Mouse (Mus musculus) heart, postnatal 0 days (tissue): ENCODE data around the gene Mcfd2. TPM values are rescaled to one million over a fixed set of nuclear protein-coding genes. Genes with fewer than 3 reads are reported as not detected.

ENCODE experiments used
- ATAC-seq: fragments of 200-750 bp; cut with Nextera tagmentation; 2 replicates; pipeline ENCODE4 v1.8.0; 2017; ENCODE audit warnings: low read depth, moderate number of reproducible peaks, moderate library complexity; ENCODE audit not compliant: insufficient read depth
- DNase-seq: peaks from one replicate; pipeline ENCODE4 v3.0.0-alpha.2; 2016; ENCODE audit warnings: low spot score
- H3K27ac ChIP-seq: fragments of 300-500 bp; sonication (generic); 2 replicates; pipeline ENCODE4 v1.5.1; 2014; ENCODE audit warnings: low read depth, mild to moderate bottlenecking
- H3K27me3 ChIP-seq: fragments of 300-500 bp; sonication (generic); 2 replicates; pipeline ENCODE4 v1.6.1; 2014; ENCODE audit warnings: low read length, mixed read lengths; ENCODE audit not compliant: control insufficient read depth, insufficient read depth
- H3K36me3 ChIP-seq: fragments of 300-500 bp; sonication (generic); replicated peaks from 2 replicates; pipeline ENCODE4 v1.6.1; 2014; ENCODE audit warnings: low read length, mixed read lengths; ENCODE audit not compliant: control insufficient read depth, insufficient read depth
- H3K4me1 ChIP-seq: fragments of 300-500 bp; sonication (generic); 2 replicates; pipeline ENCODE4 v1.6.1; 2014; ENCODE audit warnings: antibody characterized with exemption; ENCODE audit not compliant: control insufficient read depth, insufficient read depth
- H3K4me2 ChIP-seq: fragments of 300-500 bp; sonication (generic); 2 replicates; pipeline ENCODE4 v1.6.1; 2014; ENCODE audit warnings: low read depth, mild to moderate bottlenecking, low read length, moderate library complexity
- H3K4me3 ChIP-seq: fragments of 300-500 bp; sonication (generic); 2 replicates; pipeline ENCODE4 v1.5.1; 2014; ENCODE audit warnings: low read depth, low read length
- H3K9ac ChIP-seq: fragments of 300-500 bp; sonication (generic); replicated peaks from 2 replicates; pipeline ENCODE4 v1.6.1; 2014; ENCODE audit warnings: low read depth, low read length, mixed read lengths
- H3K9me3 ChIP-seq: fragments of 300-500 bp; sonication (generic); replicated peaks from 2 replicates; pipeline ENCODE4 v1.6.1; 2016; ENCODE audit warnings: low read length; ENCODE audit not compliant: control insufficient read depth
- CTCF ChIP-seq: IDR thresholded peaks from 2 replicates; pipeline ENCODE4 v1.5.1; 2016; ENCODE audit warnings: antibody characterized with exemption, control low read depth, low read depth
- EP300 ChIP-seq: IDR thresholded peaks from 2 replicates; pipeline ENCODE4 v1.6.1; 2016; ENCODE audit warnings: antibody characterized with exemption, low read depth
- WGBS: fragments of 180-500 bp; shearing (Covaris S2); extraction: QIAGEN DNeasy Blood & Tissue Kit; methylation state at CpG from one replicate; pipeline ENCODE4 v1.1.7; 2014; 5-methylcytosine and 5-hydroxymethylcytosine counted together
- polyA plus RNA-seq: library from polyadenylated mRNA; unstranded; fragments of >200 nt; fragmentation: Nextera tagmentation; extraction: Ambion mirVana; gene quantifications from 2 replicates; pipeline ENCODE4 v1.2.1, GENCODE M21; 2015
- total RNA-seq: library from RNA; depleted of rRNA; stranded (reverse); fragments of >200 nt; gene quantifications from 2 replicates; pipeline ENCODE4 v1.2.3, GENCODE M21; 2014; ENCODE audit warnings: low replicate concordance

Mcfd2 gene
- total and polyA plus RNA-seq, 2 experiments from 2014 or later, result 75.1 to 78.3 TPM

DNA sequence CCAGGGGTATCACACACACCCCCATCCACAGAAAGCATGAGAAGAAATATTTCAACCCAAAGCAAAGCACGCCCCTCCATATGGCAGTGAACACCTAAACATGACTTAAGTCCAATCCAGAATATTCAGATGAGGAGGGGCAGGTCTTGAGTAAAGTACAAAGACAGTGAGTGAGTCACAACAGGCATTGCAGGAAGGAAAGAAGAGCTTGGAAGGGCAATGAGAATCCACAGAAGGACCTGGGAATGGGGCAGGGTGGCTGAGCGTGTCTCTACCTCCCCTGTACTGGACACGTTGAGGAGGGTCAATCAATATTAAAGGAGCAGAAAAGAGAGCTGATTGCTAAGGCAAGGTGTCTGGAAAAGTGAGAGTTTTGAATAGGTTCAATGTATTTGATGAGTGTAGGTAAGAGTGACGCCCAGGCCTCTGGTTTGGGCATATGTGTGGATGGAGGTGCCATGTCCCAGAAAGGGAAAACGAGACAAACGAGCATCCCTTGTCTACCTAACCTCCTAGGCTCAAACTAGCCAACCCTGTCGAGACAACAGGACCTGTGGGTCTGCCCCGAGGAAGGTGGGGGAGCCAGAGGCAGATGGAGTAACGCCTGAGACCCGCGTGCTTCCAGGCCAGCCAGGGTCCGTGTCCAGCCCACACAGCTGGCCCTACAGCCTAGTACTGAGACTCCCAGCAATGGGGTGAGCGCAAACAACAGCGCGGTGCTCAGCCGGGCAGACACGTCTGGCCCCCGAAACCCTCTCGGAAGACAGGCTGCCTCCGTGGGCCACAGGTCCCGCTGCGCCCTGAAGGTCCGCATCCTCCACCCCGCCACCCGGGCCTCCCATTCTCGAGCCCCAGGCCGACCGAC is 576 bp downstream of the Mcfd2 start:
- TF ChIP-seq EP300 (no peak), CTCF (no peak)
- peaks cover 6% of the 10 kb centered on the region for H3K9me3 ChIP-seq
- 6% methylated on average over 26 of the region's 28 CpGs for WGBS
- H3K27ac ChIP-seq, result peak overlapping the region; percentile 66
- ATAC-seq, result peak; percentile 52
- peak overlapping the region; percentile 80 for H3K9ac ChIP-seq
- peaks cover 15% of the 10 kb centered on the region; the same call in 1 of the 2 replicates for H3K36me3 ChIP-seq
- peak overlapping the region; percentile 86 for H3K4me3 ChIP-seq
- H3K4me2 ChIP-seq, result peak overlapping the region; percentile 73
- DNase-seq, result no peak
- no peaks in the 10 kb centered on the region for H3K27me3 ChIP-seq
- peaks cover 12% of the 10 kb centered on the region for H3K4me1 ChIP-seq

DNA sequence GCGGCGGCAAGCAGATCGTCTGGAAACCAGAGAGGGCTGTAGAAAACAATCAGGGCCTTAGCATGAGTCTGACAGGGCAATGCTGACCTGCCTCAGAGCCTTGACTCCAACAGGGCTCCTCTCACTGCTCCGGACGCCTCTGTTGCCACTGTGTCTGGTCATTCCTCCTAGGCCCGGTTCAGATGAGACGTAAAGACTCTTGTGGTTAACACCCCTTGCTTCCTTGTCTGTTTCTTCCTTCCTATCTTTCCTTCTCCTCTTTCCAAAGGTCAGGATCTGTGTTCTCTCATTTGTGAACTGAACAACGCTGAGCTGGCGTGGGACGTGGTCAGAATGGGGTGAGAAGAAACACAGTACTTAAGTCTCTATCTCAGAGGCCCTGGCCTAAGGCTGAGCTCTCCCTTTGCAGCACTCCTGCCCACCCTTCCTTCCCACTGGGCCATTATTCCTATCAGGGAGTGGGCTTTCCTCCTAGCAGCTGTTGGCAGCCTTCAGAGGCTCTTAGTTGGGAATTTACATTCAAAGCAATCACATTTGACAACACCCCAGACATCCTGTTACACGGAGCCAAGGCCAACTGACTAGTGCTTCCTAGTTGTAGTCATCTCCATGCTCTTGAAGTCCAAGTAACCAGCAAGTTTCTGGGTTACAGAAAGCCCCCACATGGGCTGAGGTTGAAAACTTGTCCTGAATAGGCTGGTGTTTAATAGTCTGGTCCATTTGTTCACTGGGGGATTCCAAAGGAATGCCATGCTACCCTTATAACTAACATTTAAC is 1.5 kb downstream of the Mcfd2 start:
- H3K4me2 ChIP-seq, result peak overlapping the region; percentile 73
- H3K9me3 ChIP-seq, result peaks cover 6% of the 10 kb centered on the region
- peak overlapping the region; percentile 86 for H3K4me3 ChIP-seq
- 0 out of 2 replicates have a peak, but pooled peaks have one; percentile 5 for ATAC-seq
- 78% methylated on average over 11 of the region's 11 CpGs for whole genome bisulfite sequencing
- no peak for TF ChIP-seq CTCF
- TF ChIP-seq EP300, result no peak
- H3K4me1 ChIP-seq, result peaks cover 12% of the 10 kb centered on the region
- peak; percentile 33 for DNase-seq
- H3K36me3 ChIP-seq, result peaks cover 24% of the 10 kb centered on the region; the same call in 1 of the 2 replicates
- peak overlapping the region; percentile 64 for H3K27ac ChIP-seq
- no peaks in the 10 kb centered on the region for H3K27me3 ChIP-seq
- H3K9ac ChIP-seq, result no peak overlapping the region

DNA sequence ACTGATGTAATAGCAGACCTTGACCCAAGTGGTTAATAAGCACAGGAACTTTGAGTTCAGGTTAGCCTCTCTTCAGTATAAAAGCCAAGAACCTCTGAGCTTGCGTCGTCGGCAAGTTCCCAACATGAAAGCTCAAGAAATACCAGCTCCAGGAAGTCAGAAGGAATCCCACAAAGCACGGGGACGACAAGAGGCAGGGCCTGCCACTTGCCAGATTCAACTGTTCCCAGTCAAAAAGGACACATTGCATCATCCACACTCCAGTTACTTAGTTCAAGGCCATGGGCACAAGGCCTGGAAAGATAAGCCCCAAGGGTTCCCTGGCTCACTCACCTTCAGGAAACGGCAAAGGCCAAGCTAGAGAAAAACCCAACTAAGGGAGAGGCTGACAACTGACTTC is 2.3 kb downstream of the Mcfd2 start:
- 68% methylated on average over 6 of the region's 6 CpGs for WGBS
- TF ChIP-seq EP300 (no peak), CTCF (no peak)
- ATAC-seq (no peak), DNase-seq (no peak)
- Histone ChIP-seq H3K27me3 (no peaks in the 10 kb centered on the region), H3K9me3 (peaks cover 6% of the 10 kb centered on the region), H3K27ac (peak overlapping the region; percentile 64; the same call in 1 of the 2 replicates), H3K4me2 (no peak overlapping the region), H3K36me3 (peaks cover 27% of the 10 kb centered on the region; the same call in 1 of the 2 replicates), H3K4me3 (no peak overlapping the region), H3K4me1 (peaks cover 12% of the 10 kb centered on the region), H3K9ac (no peak overlapping the region)

DNA sequence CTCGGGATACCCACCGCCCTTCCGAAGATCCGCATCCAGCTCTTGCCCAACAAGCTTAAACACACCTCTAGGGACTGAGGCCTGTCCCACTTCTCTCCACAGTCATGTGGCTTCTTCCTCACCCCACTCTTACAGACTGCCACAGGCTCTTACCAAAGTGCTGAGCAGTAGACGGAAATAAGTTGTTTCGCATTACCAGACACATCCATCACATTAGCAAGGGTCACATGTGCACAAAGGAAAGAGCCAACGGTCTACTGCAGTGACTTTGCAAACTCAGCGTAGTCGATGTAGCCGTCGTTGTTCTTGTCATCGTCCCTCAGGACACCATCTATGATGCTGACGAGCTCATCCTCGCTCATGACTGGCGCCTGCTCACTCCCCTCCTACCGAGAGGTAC is 10.1 kb downstream of the Mcfd2 start:
- Histone ChIP-seq H3K4me2 (no peak overlapping the region), H3K36me3 (peaks cover 60% of the 10 kb centered on the region), H3K4me1 (no peaks in the 10 kb centered on the region), H3K9ac (no peak overlapping the region), H3K27me3 (no peaks in the 10 kb centered on the region), H3K9me3 (no peaks in the 10 kb centered on the region), H3K27ac (no peak overlapping the region), H3K4me3 (no peak overlapping the region)
- no peak for TF ChIP-seq EP300
- TF ChIP-seq CTCF, result no peak
- WGBS, result 78% methylated on average over 16 of the region's 16 CpGs
- DNase-seq (no peak), ATAC-seq (no peak)

DNA sequence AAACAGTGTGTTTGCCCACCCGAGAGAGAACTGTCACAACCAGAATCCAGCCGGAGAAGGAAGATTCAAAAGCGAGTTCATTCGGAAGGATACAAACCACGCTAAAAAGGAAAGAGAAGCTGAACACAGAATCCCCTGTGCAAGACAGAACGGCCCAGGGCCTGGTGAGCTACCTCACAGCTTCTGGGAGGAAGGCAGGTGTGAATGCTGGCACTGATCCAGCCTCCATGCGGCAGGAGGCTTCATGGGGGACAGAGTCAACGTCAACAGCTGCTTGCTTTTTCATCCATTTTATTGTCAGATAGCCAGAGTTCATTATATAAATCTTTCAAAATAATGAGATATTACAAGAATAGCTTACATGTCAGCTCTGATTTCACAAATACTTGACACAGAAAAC is 11.4 kb downstream of the Mcfd2 start:
- Histone ChIP-seq H3K36me3 (peaks cover 49% of the 10 kb centered on the region), H3K27me3 (no peaks in the 10 kb centered on the region), H3K27ac (no peak overlapping the region), H3K4me1 (no peaks in the 10 kb centered on the region), H3K9ac (no peak overlapping the region), H3K9me3 (no peaks in the 10 kb centered on the region), H3K4me3 (no peak overlapping the region), H3K4me2 (no peak overlapping the region)
- DNase-seq (no peak), ATAC-seq (no peak)
- TF ChIP-seq EP300 (no peak), CTCF (no peak)
- 68% methylated on average over 8 of the region's 8 CpGs for WGBS
